Mouse (Mus musculus): ENCODE data around the gene Gm42674.
A peak's percentile ranks its signal among the peaks of the same experiment; 100 is the strongest.

The Gm42674 gene

DNA sequence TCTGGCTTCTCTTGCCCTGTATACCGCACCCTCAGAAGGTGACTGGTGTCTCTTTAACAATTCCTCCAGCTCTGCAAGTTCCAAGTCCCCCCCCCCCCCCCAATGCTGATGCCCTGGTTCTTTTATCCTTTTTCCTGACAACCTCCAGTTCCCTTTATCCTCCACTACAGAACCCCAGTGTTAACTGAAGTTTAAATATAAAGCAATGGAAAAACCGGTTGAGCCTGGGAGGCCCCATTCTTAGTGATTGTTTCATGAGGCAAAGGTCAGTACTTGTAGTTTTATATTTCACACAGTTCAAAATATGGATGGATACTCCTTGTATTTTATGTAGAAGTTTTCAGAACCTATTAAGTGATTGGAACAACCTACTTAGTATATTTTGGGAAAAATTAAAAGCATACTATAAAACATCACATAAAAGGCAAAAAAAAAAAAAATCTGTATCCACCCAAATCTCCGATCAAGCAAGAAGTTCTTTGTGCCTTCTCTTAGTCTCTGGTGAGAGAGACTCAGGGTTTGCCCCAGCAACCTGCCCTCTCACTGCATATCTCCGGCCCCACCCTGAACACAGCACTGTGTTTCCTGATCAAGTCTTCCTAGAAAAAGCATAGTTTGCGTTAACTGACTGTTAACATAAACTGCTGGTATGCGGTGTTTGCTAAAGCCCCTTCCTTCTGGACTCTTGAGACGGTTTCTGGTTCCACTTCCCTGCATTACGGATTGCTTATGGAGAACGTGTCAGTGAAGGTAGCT is 24.7 kb downstream of the Gm42674 start:
- DNase-seq: no peak

- no peak for DNase-seq
Observed at GRCm38 (mm10) chr3:90627366-90627765, 25.7 kb downstream of the Gm42674 start.

GRCm38 (mm10) chr3:90627807-90628206 is 26.1 kb downstream of the Gm42674 start:
- DNase-seq: no peak

- no peak for DNase-seq
Observed at GRCm38 (mm10) chr3:90629298-90629697, 27.6 kb downstream of the Gm42674 start.

GRCm38 (mm10) chr3:90631984-90632383 is 30.3 kb downstream of the Gm42674 start:
- no peak for DNase-seq

GRCm38 (mm10) chr3:90638511-90639275 is 37.0 kb downstream of the Gm42674 start:
- DNase-seq: no peak

- peak; percentile 36 for DNase-seq
Observed at GRCm38 (mm10) chr3:90639511-90640154, 37.9 kb downstream of the Gm42674 start.

- no peak for DNase-seq
Observed at GRCm38 (mm10) chr3:90640981-90641380, 39.3 kb downstream of the Gm42674 start.

GRCm38 (mm10) chr3:90644220-90644619 is 42.5 kb downstream of the Gm42674 start:
- peak; percentile 35 for DNase-seq

- no peak for DNase-seq
Observed at GRCm38 (mm10) chr3:90647291-90647690, 45.6 kb downstream of the Gm42674 start.

GRCm38 (mm10) chr3:90648981-90649380 is 47.3 kb downstream of the Gm42674 start:
- DNase-seq: no peak

- no peak for DNase-seq
Observed at GRCm38 (mm10) chr3:90649832-90650231, 48.1 kb downstream of the Gm42674 start.

DNA sequence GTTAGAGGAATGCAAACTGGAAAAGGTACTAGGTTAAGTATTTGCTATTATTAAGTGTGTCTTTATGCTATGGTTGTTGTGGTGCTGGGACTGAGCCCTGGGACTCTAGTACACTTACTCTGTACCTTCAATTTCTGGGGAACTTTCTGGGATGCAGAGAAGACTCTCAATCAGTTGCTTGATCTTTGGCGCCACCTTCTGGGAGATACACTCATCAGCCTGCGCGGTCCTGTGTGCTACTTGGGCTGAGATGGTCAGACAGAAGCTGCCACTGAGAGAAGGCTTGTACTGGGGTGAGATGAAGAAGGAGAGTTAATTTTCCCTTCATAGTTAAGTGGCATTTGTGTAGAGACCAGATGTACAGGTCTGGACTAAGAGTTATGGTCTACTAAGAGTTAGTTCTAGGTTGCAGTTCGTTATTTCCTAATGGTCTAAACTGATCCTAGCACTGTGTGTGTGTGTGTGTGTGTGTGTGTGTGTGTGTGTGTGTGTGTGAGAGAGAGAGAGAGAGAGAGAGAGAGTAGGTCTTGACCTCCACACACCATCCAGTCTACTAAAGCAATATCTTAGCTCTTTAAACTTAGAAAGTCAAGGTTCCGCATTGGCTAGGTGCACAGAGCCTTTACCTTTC is 51.3 kb downstream of the Gm42674 start:
- DNase-seq: peak; percentile 90

- DNase-seq: no peak
Observed at GRCm38 (mm10) chr3:90653717-90654116, 52.0 kb downstream of the Gm42674 start, which contains the start of gene S100a7a. TSS of gene S100a7a (plus strand) at chr3:90654017.
